Mouse (Mus musculus): ENCODE data around the gene Trex1.

DNA sequence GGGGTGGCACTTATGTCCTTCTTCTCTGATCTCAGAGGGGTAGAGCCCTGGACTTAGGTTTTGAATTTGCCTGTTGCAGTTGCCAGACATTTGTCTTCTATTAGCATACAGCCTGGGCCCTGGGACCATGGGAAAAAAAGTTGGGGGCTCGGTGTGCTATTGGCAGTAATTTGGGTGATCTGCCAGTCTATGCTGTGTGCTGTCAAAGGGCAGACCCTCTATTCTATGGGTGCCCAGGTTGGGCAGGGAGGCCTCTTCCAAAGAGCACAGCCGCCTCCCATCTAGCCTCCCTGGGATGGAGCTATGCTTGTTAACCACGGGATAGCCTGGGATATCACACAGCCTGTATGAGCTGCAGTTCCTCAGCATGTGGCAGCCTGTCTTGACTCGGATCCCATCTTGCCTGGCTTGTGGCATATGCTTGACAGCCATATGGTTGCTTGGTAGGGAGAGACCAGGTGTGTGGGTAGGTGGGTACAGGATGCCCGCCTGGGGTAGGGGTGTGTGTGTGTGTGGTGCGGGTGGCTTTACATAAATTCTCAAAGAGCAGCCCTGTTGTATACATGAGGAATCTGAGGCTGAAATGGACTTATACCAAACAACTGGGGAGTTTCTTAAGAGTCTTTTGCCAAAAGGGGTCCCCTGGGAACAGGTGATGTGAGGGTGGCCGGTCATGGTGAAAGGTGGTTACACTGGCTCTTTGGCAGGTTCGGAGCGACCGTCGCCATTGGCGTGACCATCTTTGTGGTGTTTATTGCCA lies 4.1 kb downstream of the Trex1 start:
- TF ChIP-seq CTCF (IDR thresholded peaks at IDR 0.05; ENCODE audit: insufficient read depth, low read depth, low read length) = no peak
- no peak for TF ChIP-seq POLR2A (IDR thresholded peaks at IDR 0.05; ENCODE audit: insufficient read depth, low read depth, low read length)
